ENCODE assay signal across 34 mouse cellular contexts in genomic region chr17:37063063-37063462, GRCm38 (mm10). TPM values are rescaled to one million over a fixed set of nuclear protein-coding genes. Genes with fewer than 3 reads are reported as not detected.
DNase-seq lines count a peak whose midpoint lies in the region; ATAC-seq and TF ChIP-seq lines count a peak whose summit lies in the region.
"Had no signal": no experiment of that assay in that cellular context is flagged by ENCODE, and none has a peak within 500 bp of the region (broad histone marks: within the 10 kb centered on the region; RNA-seq: fewer than 3 reads in every experiment).

No protein-coding gene starts in this region.

- no peak for TF ChIP-seq CTCF in forebrain, postnatal 0 days (IDR thresholded peaks at IDR 0.05; ENCODE audit: low read depth)
- TF ChIP-seq CTCF in left cerebral cortex, adult 2 months (IDR thresholded peaks at IDR 0.05), result no peak
- TF ChIP-seq CTCF in embryonic fibroblast, embryonic 13.5 days (IDR thresholded peaks at IDR 0.05; ENCODE audit: borderline replicate concordance, insufficient read depth, low read length), result no peak

- no peaks in the 10 kb centered on the region for H3K4me1 ChIP-seq in forebrain, postnatal 0 days (ENCODE audit: insufficient read depth)
- peaks cover 27% of the 10 kb centered on the region for H3K4me1 ChIP-seq in forebrain, embryonic 13.5 days
- H3K4me1 ChIP-seq in embryonic fibroblast, embryonic 13.5 days (ENCODE audit: control insufficient read depth, insufficient read depth, low read length), result peaks cover 10% of the 10 kb centered on the region
- H3K4me1 ChIP-seq: embryonic facial prominence, embryonic 10.5 days; embryonic facial prominence, embryonic 13.5 days; hindbrain, embryonic 12.5 days; hindbrain, embryonic 15.5 days had no signal

- DNase-seq in forebrain, postnatal 0 days, result no peak
- DNase-seq in left cerebral cortex, adult 2 months (ENCODE audit: extremely low spot score in 1 of 2, low spot score in 2 of 2), result no peak
- DNase-seq in left cerebral cortex, postnatal 14 days (ENCODE audit: low spot score in 2 of 2), result no peak
- no peak for DNase-seq in cerebellum, adult 11 months
- DNase-seq: adrenal gland, postnatal 10 days; adrenal gland, postnatal 36 days; cerebellum, adult 11-12 months; cerebellum, adult 8-10 months; cerebellum, postnatal 10 days; cerebellum, postnatal 36 days; embryo, embryonic 11 days; gastrocnemius, adult 2 months; gastrocnemius, postnatal 14 days; heart, adult 11 months had no signal

- peaks cover 74% of the 10 kb centered on the region for H3K36me3 ChIP-seq in forebrain, postnatal 0 days (ENCODE audit: insufficient read depth)
- peaks cover 98% of the 10 kb centered on the region for H3K36me3 ChIP-seq in forebrain, embryonic 13.5 days (ENCODE audit: poor library complexity, severe bottlenecking)

- TF ChIP-seq POLR2A in embryonic fibroblast, embryonic 13.5 days (IDR thresholded peaks at IDR 0.05; ENCODE audit: low read depth, low read length), result no peak

- H3K4me3 ChIP-seq in forebrain, postnatal 0 days (ENCODE audit: low read depth, low read length), result no peak overlapping the region
- H3K4me3 ChIP-seq in forebrain, embryonic 13.5 days, result no peak overlapping the region
- no peak overlapping the region for H3K4me3 ChIP-seq in left cerebral cortex, adult 2 months
- H3K4me3 ChIP-seq in embryonic fibroblast, embryonic 13.5 days (ENCODE audit: insufficient read depth, low read length), result no peak overlapping the region
- H3K4me3 ChIP-seq: embryonic facial prominence, embryonic 10.5 days; embryonic facial prominence, embryonic 13.5 days; forebrain, embryonic 10.5 days; gastrocnemius, adult 2 months; hindbrain, embryonic 12.5 days; hindbrain, embryonic 15.5 days had no signal

- 56% methylated on average over 10 of the region's 10 CpGs for WGBS in forebrain, postnatal 0 days
- WGBS in forebrain, embryonic 13.5 days, result 63% methylated on average over 10 of the region's 10 CpGs

- 0 out of 2 replicates have a peak overlapping the region, but pooled peaks have one; percentile 21 for H3K27ac ChIP-seq in forebrain, postnatal 0 days (ENCODE audit: low read depth, low read length)
- no peak overlapping the region for H3K27ac ChIP-seq in forebrain, embryonic 13.5 days
- H3K27ac ChIP-seq in left cerebral cortex, adult 2 months, result peak overlapping the region; percentile 80
- H3K27ac ChIP-seq in embryonic fibroblast, embryonic 13.5 days (ENCODE audit: insufficient read depth, low read length), result peak overlapping the region; percentile 50; the same call in 1 of the 2 replicates
- H3K27ac ChIP-seq: embryonic facial prominence, embryonic 10.5 days; embryonic facial prominence, embryonic 13.5 days; forebrain, embryonic 10.5 days; gastrocnemius, adult 2 months; hindbrain, embryonic 12.5 days; hindbrain, embryonic 15.5 days had no signal

- no peak overlapping the region for H3K9ac ChIP-seq in forebrain, postnatal 0 days
- no peak overlapping the region for H3K9ac ChIP-seq in forebrain, embryonic 13.5 days
- H3K9ac ChIP-seq: embryonic facial prominence, embryonic 13.5 days; hindbrain, embryonic 12.5 days; hindbrain, embryonic 15.5 days had no signal

- no peak overlapping the region for H3K4me2 ChIP-seq in forebrain, postnatal 0 days (ENCODE audit: low read depth)
- no peak overlapping the region for H3K4me2 ChIP-seq in forebrain, embryonic 13.5 days
- H3K4me2 ChIP-seq: embryonic facial prominence, embryonic 13.5 days; heart, embryonic 11.5 days; hindbrain, embryonic 12.5 days; hindbrain, embryonic 15.5 days had no signal

- no peak for ATAC-seq in forebrain, postnatal 0 days
- ATAC-seq in forebrain, embryonic 13.5 days, result no peak
- ATAC-seq: Patski had no signal

- no peaks in the 10 kb centered on the region for H3K9me3 ChIP-seq in forebrain, postnatal 0 days (ENCODE audit: low read length)
- H3K9me3 ChIP-seq in forebrain, embryonic 13.5 days (replicated peaks), result no peaks in the 10 kb centered on the region
- H3K9me3 ChIP-seq: embryonic facial prominence, embryonic 10.5 days; embryonic facial prominence, embryonic 13.5 days; forebrain, embryonic 10.5 days; G1E; hindbrain, embryonic 12.5 days; hindbrain, embryonic 15.5 days had no signal

- H3K27me3 ChIP-seq in forebrain, postnatal 0 days (ENCODE audit: insufficient read depth, low read length), result no peaks in the 10 kb centered on the region
- no peaks in the 10 kb centered on the region for H3K27me3 ChIP-seq in forebrain, embryonic 13.5 days
- H3K27me3 ChIP-seq: embryonic facial prominence, embryonic 13.5 days; hindbrain, embryonic 12.5 days; hindbrain, embryonic 15.5 days; Patski had no signal

- intact Hi-C loops in left cerebral cortex, adult 2 months (cut with DNase I), result no loop called here
- intact Hi-C loops in left cerebral cortex, postnatal 14 days (cut with DNase I), result no loop called here

RNA-seq across cellular contexts. Expression of gene Gabbr1, which starts 17.3 kb away (rescaled TPM):
- total RNA-seq in forebrain, postnatal 0 days (2014; rRNA removed), result 353 and 416 TPM in 2 replicates
- polyA plus RNA-seq in forebrain, postnatal 0 days (2015; fragmentation: Nextera tagmentation; extraction: Ambion mirVana), result 58.1 and 80.1 TPM in 2 replicates
- polyA plus RNA-seq in forebrain, embryonic 13.5 days (2015; fragmentation: Nextera tagmentation; extraction: Ambion mirVana), result 30.1 and 35.2 TPM in 2 replicates
- 100 to 1,000 TPM; 687 to 720 TPM for total RNA-seq in left cerebral cortex, adult 2 months (2021)
- 100 to 1,000 TPM; 629 to 637 TPM for total RNA-seq in left cerebral cortex, postnatal 14 days (2021)
- polyA plus RNA-seq in embryonic fibroblast, embryonic 13.5 days (2011; ENCODE audit: insufficient read length, low read depth, missing spikeins), result 49.1 and 56.8 TPM in 2 replicates

RNA-seq across cellular contexts. Expression of gene Olfr90, which starts 25.2 kb away (rescaled TPM):
- not detected in 2 replicates for total RNA-seq in forebrain, postnatal 0 days (2014; rRNA removed)
- polyA plus RNA-seq in forebrain, postnatal 0 days (2015; fragmentation: Nextera tagmentation; extraction: Ambion mirVana), result not detected in 2 replicates
- polyA plus RNA-seq in forebrain, embryonic 13.5 days (2015; fragmentation: Nextera tagmentation; extraction: Ambion mirVana), result 0.09 and 0.10 TPM in 2 replicates
- under 1 TPM in 1 of 2 experiments, not detected in 1; 0.12 TPM for total RNA-seq in left cerebral cortex, adult 2 months (2021)
- under 1 TPM in 1 of 2 experiments, not detected in 1; 0.13 TPM for total RNA-seq in left cerebral cortex, postnatal 14 days (2021)
- polyA plus RNA-seq in embryonic fibroblast, embryonic 13.5 days (2011; ENCODE audit: insufficient read length, low read depth, missing spikeins), result not detected in 2 replicates
- total RNA-seq: adrenal gland, adult 18-20 months; adrenal gland, postnatal 10 days; adrenal gland, postnatal 36 days; gastrocnemius, adult 2 months; gastrocnemius, postnatal 14 days; gastrocnemius, postnatal 4 days; heart, adult 8-10 months; heart, postnatal 25 days; hematopoietic stem cell, adult 5-6 weeks had no signal
- polyA plus RNA-seq: cortical plate, adult 2 months; embryonic facial prominence, embryonic 10.5 days; embryonic facial prominence, embryonic 13.5 days; forebrain, embryonic 10.5 days; forebrain, embryonic 14.5 days; G1E; heart, embryonic 11.5 days; heart, embryonic 14.5 days; heart, postnatal 0 days; intestine, embryonic 14.5 days; Patski had no signal

RNA-seq across cellular contexts. Expression of gene Olfr91, which starts 35.0 kb away (rescaled TPM):
- not detected in 2 replicates for total RNA-seq in forebrain, postnatal 0 days (2014; rRNA removed)
- not detected in 2 replicates for polyA plus RNA-seq in forebrain, postnatal 0 days (2015; fragmentation: Nextera tagmentation; extraction: Ambion mirVana)
- polyA plus RNA-seq in forebrain, embryonic 13.5 days (2015; fragmentation: Nextera tagmentation; extraction: Ambion mirVana), result not detected in 2 replicates
- not detected for total RNA-seq in left cerebral cortex, adult 2 months (2021)
- total RNA-seq in left cerebral cortex, postnatal 14 days (2021), result not detected
- polyA plus RNA-seq in embryonic fibroblast, embryonic 13.5 days (2011; ENCODE audit: insufficient read length, low read depth, missing spikeins), result not detected in 2 replicates
- total RNA-seq: adrenal gland, adult 18-20 months; adrenal gland, postnatal 10 days; adrenal gland, postnatal 36 days; gastrocnemius, adult 2 months; gastrocnemius, postnatal 14 days; gastrocnemius, postnatal 4 days; heart, adult 8-10 months; heart, postnatal 25 days; hematopoietic stem cell, adult 5-6 weeks had no signal
- polyA plus RNA-seq: cortical plate, adult 2 months; embryonic facial prominence, embryonic 10.5 days; embryonic facial prominence, embryonic 13.5 days; forebrain, embryonic 10.5 days; forebrain, embryonic 14.5 days; G1E; heart, embryonic 11.5 days; heart, embryonic 14.5 days; heart, postnatal 0 days; hindbrain, embryonic 15.5 days; intestine, embryonic 14.5 days; Patski had no signal

RNA-seq across cellular contexts. Expression of gene Mog, which starts 39.9 kb away (rescaled TPM):
- total RNA-seq in forebrain, postnatal 0 days (2014; rRNA removed), result not detected in 2 replicates
- polyA plus RNA-seq in forebrain, postnatal 0 days (2015; fragmentation: Nextera tagmentation; extraction: Ambion mirVana), result 0.53 and 1.1 TPM in 2 replicates
- 1.1 and 1.5 TPM in 2 replicates for polyA plus RNA-seq in forebrain, embryonic 13.5 days (2015; fragmentation: Nextera tagmentation; extraction: Ambion mirVana)
- total RNA-seq in left cerebral cortex, adult 2 months (2021), result 10 to 100 TPM; 29.1 to 29.2 TPM
- 10 to 100 TPM; 23.9 to 46.1 TPM for total RNA-seq in left cerebral cortex, postnatal 14 days (2021)
- polyA plus RNA-seq in embryonic fibroblast, embryonic 13.5 days (2011; ENCODE audit: insufficient read length, low read depth, missing spikeins), result not detected in 2 replicates
- total RNA-seq: adrenal gland, adult 18-20 months; adrenal gland, postnatal 10 days; adrenal gland, postnatal 36 days; gastrocnemius, adult 2 months; gastrocnemius, postnatal 14 days; gastrocnemius, postnatal 4 days; heart, adult 8-10 months; heart, postnatal 25 days; hematopoietic stem cell, adult 5-6 weeks had no signal
- polyA plus RNA-seq: G1E; heart, embryonic 11.5 days; heart, embryonic 14.5 days; heart, postnatal 0 days had no signal

RNA-seq across cellular contexts. Expression of gene Olfr92, which starts 56.8 kb away (rescaled TPM):
- not detected in 2 replicates for total RNA-seq in forebrain, postnatal 0 days (2014; rRNA removed)
- polyA plus RNA-seq in forebrain, postnatal 0 days (2015; fragmentation: Nextera tagmentation; extraction: Ambion mirVana), result not detected in 2 replicates
- polyA plus RNA-seq in forebrain, embryonic 13.5 days (2015; fragmentation: Nextera tagmentation; extraction: Ambion mirVana), result not detected in 2 replicates
- total RNA-seq in left cerebral cortex, adult 2 months (2021), result not detected
- total RNA-seq in left cerebral cortex, postnatal 14 days (2021), result not detected
- polyA plus RNA-seq in embryonic fibroblast, embryonic 13.5 days (2011; ENCODE audit: insufficient read length, low read depth, missing spikeins), result not detected in 2 replicates
- total RNA-seq: adrenal gland, adult 18-20 months; adrenal gland, postnatal 10 days; adrenal gland, postnatal 36 days; G1E; gastrocnemius, adult 2 months; gastrocnemius, postnatal 14 days; gastrocnemius, postnatal 4 days; heart, adult 8-10 months; heart, postnatal 25 days; hematopoietic stem cell, adult 5-6 weeks had no signal
- polyA plus RNA-seq: cortical plate, adult 2 months; embryonic facial prominence, embryonic 10.5 days; embryonic facial prominence, embryonic 13.5 days; forebrain, embryonic 10.5 days; forebrain, embryonic 14.5 days; G1E; heart, embryonic 11.5 days; heart, embryonic 14.5 days; heart, postnatal 0 days; hindbrain, embryonic 12.5 days; hindbrain, embryonic 15.5 days; intestine, embryonic 14.5 days; Patski had no signal
